Mouse (Mus musculus) embryonic facial prominence, embryonic 14.5 days (tissue): ENCODE data around the gene Smim20. TPM values are rescaled to one million over a fixed set of nuclear protein-coding genes. Genes with fewer than 3 reads are reported as not detected.

Experiments used
- ATAC-seq: fragments of 200-750 bp; cut with Nextera tagmentation; 2 replicates; pipeline ENCODE4 v1.8.0; 2017; ENCODE audit warnings: low read depth, moderate number of reproducible peaks, moderate TSS enrichment
- DNase-seq: peaks from one replicate; pipeline ENCODE4 v3.0.0-alpha.2; 2015; ENCODE audit warnings: low spot score
- H3K27ac ChIP-seq: fragments of 300-500 bp; sonication (generic); replicated peaks from 2 replicates; pipeline ENCODE4 v1.5.1; 2014; ENCODE audit warnings: low read depth, mild to moderate bottlenecking, low read length, moderate library complexity
- H3K27me3 ChIP-seq: fragments of 300-500 bp; sonication (generic); replicated peaks from 2 replicates; pipeline ENCODE4 v1.6.1; 2014; ENCODE audit warnings: low read length; ENCODE audit not compliant: control insufficient read depth, insufficient read depth
- H3K36me3 ChIP-seq: fragments of 300-500 bp; sonication (generic); 2 replicates; pipeline ENCODE4 v1.6.1; 2014; ENCODE audit warnings: low read length, mixed read lengths; ENCODE audit not compliant: control insufficient read depth, insufficient read depth
- H3K4me1 ChIP-seq: fragments of 300-500 bp; sonication (generic); 2 replicates; pipeline ENCODE4 v1.6.1; 2014; ENCODE audit warnings: antibody characterized with exemption, low read length; ENCODE audit not compliant: control insufficient read depth, insufficient read depth
- H3K4me2 ChIP-seq: fragments of 300-500 bp; sonication (generic); 2 replicates; pipeline ENCODE4 v1.6.1; 2014; ENCODE audit warnings: low read depth, mild to moderate bottlenecking, low read length, moderate library complexity, mixed read lengths
- H3K4me3 ChIP-seq: fragments of 300-500 bp; sonication (generic); 2 replicates; pipeline ENCODE4 v1.5.1; 2014; ENCODE audit warnings: low read depth, mild to moderate bottlenecking, low read length
- H3K9ac ChIP-seq: fragments of 300-500 bp; sonication (generic); 2 replicates; pipeline ENCODE4 v1.6.1; 2014; ENCODE audit warnings: low read depth, mild to moderate bottlenecking, low read length, moderate library complexity, mixed read lengths
- H3K9me3 ChIP-seq: fragments of 300-500 bp; sonication (generic); 2 replicates; pipeline ENCODE4 v1.6.1; 2016; ENCODE audit warnings: low read length; ENCODE audit not compliant: control insufficient read depth
- WGBS: fragments of 180-500 bp; shearing (Covaris S2); extraction: QIAGEN DNeasy Blood & Tissue Kit; methylation state at CpG from one replicate; pipeline ENCODE4 v1.1.7; 2014; 5-methylcytosine and 5-hydroxymethylcytosine counted together
- polyA plus RNA-seq: library from polyadenylated mRNA; unstranded; fragments of >200 nt; fragmentation: Nextera tagmentation; extraction: Ambion mirVana; gene quantifications from 2 replicates; pipeline ENCODE4 v1.2.1, GENCODE M21; 2014

Smim20 gene
- polyA plus RNA-seq, 1 experiment from 2014 or later: 96.7 TPM

DNA sequence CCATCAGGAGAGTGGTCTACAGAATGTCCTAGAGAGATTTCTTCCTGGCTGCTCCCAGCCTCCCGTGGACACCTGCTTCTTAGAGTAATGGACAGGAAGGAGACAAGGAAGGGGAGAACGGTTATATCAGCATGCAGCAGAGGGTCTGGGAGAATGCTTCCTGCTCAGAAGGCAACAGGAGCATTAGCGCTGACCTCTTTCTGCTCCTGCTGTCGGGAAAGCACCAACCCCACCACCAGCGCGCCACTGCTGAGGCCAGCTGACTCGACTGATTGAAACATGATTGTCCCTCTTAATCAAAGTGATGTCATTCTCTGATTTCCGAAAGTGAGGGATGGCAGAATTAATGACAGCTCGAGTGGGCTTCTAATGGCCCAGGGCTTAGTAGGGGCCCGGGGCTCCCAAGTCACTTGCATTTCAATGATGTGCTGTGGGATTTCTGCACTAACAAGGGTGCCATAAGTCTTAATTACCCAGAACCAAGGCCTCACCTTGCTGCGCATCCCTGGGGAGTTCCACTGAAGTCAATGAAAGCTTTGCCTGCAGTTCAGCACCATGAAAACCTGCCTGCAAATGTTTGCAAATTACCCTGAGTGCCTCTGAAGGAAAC is 26.9 kb upstream of the Smim20 start:
- 46% methylated on average over 11 of the region's 11 CpGs for WGBS
- Histone ChIP-seq H3K27me3 (no peaks in the 10 kb centered on the region), H3K36me3 (no peaks in the 10 kb centered on the region), H3K9ac (no peak overlapping the region), H3K4me1 (no peaks in the 10 kb centered on the region), H3K4me3 (no peak overlapping the region), H3K27ac (no peak overlapping the region), H3K9me3 (no peaks in the 10 kb centered on the region), H3K4me2 (no peak overlapping the region)
- ATAC-seq (no peak), DNase-seq (no peak)

DNA sequence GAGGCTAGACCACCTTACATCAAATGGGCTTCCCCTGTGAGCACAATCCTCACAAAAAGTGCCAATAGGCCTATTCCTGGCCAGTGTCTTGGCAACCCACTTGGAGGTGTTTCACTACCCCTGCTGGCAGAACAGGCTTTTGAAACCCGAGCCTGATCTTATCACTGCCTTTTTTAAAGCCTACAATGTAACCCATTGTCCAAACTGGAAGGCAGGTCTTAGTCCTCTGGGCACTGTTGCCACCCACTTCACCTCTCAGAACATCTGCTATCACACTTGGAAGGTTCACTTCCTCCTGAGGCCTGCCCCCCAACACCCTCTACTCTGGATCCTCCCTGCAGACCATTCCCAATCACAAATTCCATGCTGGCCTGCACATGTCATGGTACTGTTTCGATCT is 25.8 kb upstream of the Smim20 start:
- no peak overlapping the region for H3K9ac ChIP-seq
- ATAC-seq (no peak), DNase-seq (peak; percentile 25)
- H3K9me3 ChIP-seq: no peaks in the 10 kb centered on the region
- no peak overlapping the region for H3K4me3 ChIP-seq
- no peak overlapping the region for H3K27ac ChIP-seq
- H3K36me3 ChIP-seq: no peaks in the 10 kb centered on the region
- H3K4me1 ChIP-seq: no peaks in the 10 kb centered on the region
- H3K27me3 ChIP-seq: no peaks in the 10 kb centered on the region
- H3K4me2 ChIP-seq: no peak overlapping the region
- 48% methylated on average over 2 of the region's 2 CpGs for WGBS

DNA sequence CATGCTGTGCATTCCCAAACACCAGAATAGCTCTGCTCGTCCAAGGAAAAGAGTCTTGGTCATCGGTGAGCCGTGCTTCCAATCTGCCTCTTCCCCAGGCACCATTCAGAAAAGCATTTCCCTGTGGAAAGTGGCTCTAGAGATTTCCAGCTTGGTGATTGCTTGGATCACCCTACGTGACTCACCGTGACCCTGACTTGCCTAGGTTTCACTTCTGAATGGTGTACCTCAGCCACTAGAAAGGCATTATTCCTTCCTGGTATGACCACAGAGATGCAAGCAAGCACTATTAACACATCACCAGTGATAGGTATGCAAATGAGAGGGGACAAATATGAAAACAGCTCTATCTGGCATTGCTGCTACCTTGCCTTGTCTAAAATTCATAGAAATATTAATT is 24.9 kb upstream of the Smim20 start:
- ATAC-seq (no peak), DNase-seq (no peak)
- H3K4me1 ChIP-seq: no peaks in the 10 kb centered on the region
- WGBS: 80% methylated on average over 5 of the region's 5 CpGs
- H3K27me3 ChIP-seq: no peaks in the 10 kb centered on the region
- H3K9ac ChIP-seq: no peak overlapping the region
- no peak overlapping the region for H3K4me2 ChIP-seq
- no peaks in the 10 kb centered on the region for H3K36me3 ChIP-seq
- H3K27ac ChIP-seq: no peak overlapping the region
- no peak overlapping the region for H3K4me3 ChIP-seq
- H3K9me3 ChIP-seq: no peaks in the 10 kb centered on the region

DNA sequence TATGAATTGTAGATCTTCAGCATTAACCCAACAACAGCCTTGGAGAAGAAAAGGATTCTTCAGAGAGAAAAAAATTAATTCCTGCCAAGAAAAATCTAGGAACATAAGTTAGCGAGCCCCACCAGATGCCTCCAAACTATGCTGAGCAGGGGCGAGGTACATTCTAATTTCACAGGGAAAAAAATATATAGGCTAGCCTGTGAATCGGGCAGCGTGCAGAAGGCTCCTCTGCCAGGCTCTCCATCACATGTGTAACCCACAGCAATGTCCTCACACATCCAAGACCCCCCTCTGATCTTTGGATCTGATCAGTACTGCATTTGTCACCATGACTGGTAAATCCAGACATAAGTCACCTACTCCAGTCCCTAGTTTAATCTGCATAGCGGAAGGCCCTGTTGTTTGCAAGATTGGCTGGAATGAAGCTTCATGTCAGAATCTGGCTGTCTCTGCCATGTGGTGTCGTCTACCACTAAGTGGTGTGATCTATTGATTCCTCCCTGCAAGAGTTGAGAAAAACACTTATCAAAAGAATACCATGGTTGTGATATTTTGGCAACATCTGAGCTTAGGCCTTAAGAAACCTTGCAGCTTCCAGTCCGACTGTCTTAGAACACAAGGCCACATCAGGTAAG is 23.9 kb upstream of the Smim20 start:
- Histone ChIP-seq H3K4me3 (no peak overlapping the region), H3K4me1 (no peaks in the 10 kb centered on the region), H3K9me3 (no peaks in the 10 kb centered on the region), H3K4me2 (no peak overlapping the region), H3K9ac (no peak overlapping the region), H3K27me3 (no peaks in the 10 kb centered on the region), H3K36me3 (no peaks in the 10 kb centered on the region), H3K27ac (no peak overlapping the region)
- WGBS: 88% methylated on average over 7 of the region's 7 CpGs
- DNase-seq (no peak), ATAC-seq (no peak)

DNA sequence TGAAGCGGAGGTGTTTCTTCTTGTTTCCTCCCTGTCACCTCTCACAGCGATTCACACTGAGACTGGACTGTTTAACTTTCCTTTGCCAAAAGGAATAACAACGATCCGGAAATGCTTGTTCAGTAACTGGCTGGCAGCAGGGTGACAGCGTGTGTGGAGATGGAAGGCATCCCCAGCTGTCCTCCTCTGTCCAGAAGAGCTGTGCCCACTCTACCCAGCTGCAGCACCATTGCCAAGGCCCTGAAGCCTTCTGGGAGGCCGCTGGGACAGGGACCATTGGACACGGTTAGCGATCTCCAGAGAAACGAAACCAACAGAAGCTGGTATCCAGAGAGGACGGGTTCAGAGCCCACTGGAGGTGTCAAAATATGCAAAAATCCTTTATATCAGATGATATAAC is 22.9 kb upstream of the Smim20 start:
- Histone ChIP-seq H3K9me3 (no peaks in the 10 kb centered on the region), H3K4me2 (no peak overlapping the region), H3K27ac (no peak overlapping the region), H3K27me3 (no peaks in the 10 kb centered on the region), H3K4me1 (no peaks in the 10 kb centered on the region), H3K4me3 (no peak overlapping the region), H3K36me3 (no peaks in the 10 kb centered on the region), H3K9ac (no peak overlapping the region)
- ATAC-seq (no peak), DNase-seq (no peak)
- 75% methylated on average over 10 of the region's 10 CpGs for WGBS

DNA sequence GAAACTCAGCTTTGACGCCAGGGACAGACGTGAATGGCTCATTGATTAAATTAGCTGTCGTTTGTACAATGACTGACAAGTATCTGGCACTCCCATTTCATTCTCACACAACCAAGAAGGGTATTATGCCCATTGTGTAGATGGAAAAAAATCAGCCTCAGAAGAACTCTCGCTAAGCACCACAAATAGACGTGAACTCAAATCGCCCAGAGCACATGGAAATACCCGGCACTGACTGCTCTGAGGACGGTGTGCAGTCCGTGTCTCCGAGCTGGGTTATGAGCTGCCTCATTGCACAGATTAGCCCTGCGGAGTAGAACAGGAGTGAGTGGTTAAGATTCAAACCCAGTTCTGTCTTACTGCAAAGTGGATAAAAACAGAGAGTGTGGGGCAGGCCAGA is 18.4 kb upstream of the Smim20 start:
- Histone ChIP-seq H3K27ac (no peak overlapping the region), H3K4me1 (no peaks in the 10 kb centered on the region), H3K4me2 (no peak overlapping the region), H3K9ac (no peak overlapping the region), H3K36me3 (no peaks in the 10 kb centered on the region), H3K4me3 (no peak overlapping the region), H3K9me3 (no peaks in the 10 kb centered on the region), H3K27me3 (no peaks in the 10 kb centered on the region; the same call in 1 of the 2 replicates)
- ATAC-seq (no peak), DNase-seq (no peak)
- WGBS: 73% methylated on average over 11 of the region's 11 CpGs

DNA sequence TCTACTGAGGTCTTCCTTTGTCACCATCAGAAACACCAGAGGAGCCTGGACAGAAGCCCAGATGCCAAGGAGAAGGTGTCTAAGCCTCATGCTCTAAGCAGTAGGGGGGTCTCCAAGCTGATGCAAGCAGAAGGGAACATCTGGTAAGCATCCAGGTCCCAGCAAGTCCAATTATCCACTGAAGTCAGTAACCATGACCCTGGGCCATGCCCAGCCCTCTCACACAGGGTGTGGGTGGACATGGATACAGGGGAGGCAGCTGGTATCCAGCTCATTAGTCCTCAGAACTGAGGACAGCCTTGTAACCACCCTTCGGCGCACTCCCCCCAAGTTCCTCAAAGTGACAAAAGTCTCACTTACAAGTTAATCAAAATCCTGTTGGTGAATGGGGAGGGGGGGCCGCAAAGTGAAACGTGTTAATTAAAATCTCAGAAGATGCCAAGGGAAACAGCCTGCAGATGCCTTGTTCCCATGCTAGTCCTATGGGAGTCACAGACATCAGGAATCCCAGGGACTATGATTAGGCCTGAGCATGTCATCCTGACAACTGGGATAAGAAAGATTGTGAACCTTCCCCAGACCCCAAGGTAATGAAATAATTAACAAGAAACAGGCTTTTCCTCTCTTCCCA is 17.3 kb upstream of the Smim20 start:
- WGBS: 64% methylated on average over 4 of the region's 4 CpGs
- DNase-seq: no peak

DNA sequence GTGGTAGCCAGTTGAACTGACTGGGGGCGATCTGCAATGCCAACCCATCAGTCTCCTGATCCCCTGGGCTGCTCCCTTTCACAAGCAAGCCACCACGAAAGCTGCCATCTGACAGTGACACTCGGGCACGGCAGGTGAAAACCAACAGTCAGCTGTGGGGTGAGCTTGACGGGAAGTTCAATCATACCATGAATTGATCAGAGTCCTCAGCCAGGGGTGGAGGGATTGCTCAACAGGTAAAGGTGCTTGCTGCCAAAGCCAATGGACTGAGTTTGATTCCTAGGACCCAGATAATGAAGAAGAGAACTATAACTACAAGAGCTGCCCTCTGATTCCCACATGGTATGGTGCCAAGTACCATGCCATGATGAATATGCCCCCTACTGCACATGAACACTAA is 12.7 kb upstream of the Smim20 start:
- no peaks in the 10 kb centered on the region for H3K36me3 ChIP-seq
- no peak overlapping the region for H3K27ac ChIP-seq
- H3K27me3 ChIP-seq: peaks cover 5% of the 10 kb centered on the region
- H3K9ac ChIP-seq: no peak overlapping the region
- no peak for DNase-seq
- no peaks in the 10 kb centered on the region for H3K9me3 ChIP-seq
- no peak for ATAC-seq
- WGBS: 85% methylated on average over 5 of the region's 5 CpGs
- no peak overlapping the region for H3K4me3 ChIP-seq
- H3K4me2 ChIP-seq: no peak overlapping the region
- H3K4me1 ChIP-seq: peaks cover 4% of the 10 kb centered on the region; the same call in 1 of the 2 replicates

More for the DNA sequence above, 17.3 kb upstream of the Smim20 start:
- peak; percentile 71; the same call in 1 of the 2 replicates for ATAC-seq
- H3K9me3 ChIP-seq: no peaks in the 10 kb centered on the region
- H3K4me1 ChIP-seq: no peaks in the 10 kb centered on the region
- H3K36me3 ChIP-seq: no peaks in the 10 kb centered on the region
- H3K9ac ChIP-seq: no peak overlapping the region
- H3K4me2 ChIP-seq: no peak overlapping the region
- H3K27ac ChIP-seq: no peak overlapping the region
- H3K4me3 ChIP-seq: no peak overlapping the region
- no peaks in the 10 kb centered on the region; the same call in 1 of the 2 replicates for H3K27me3 ChIP-seq
